Mouse (Mus musculus): ENCODE data around the gene Olfr26. TPM values are rescaled to one million over a fixed set of nuclear protein-coding genes. Genes with fewer than 3 reads are reported as not detected.
"Not testable (repeated sequence)": the region's sequence is repeated elsewhere in the genome, so short reads cannot be mapped to it uniquely, and the experiment has no call there.

Olfr26 gene
- not detected in 2 replicates for polyA plus RNA-seq (2012; rRNA removed)

DNA sequence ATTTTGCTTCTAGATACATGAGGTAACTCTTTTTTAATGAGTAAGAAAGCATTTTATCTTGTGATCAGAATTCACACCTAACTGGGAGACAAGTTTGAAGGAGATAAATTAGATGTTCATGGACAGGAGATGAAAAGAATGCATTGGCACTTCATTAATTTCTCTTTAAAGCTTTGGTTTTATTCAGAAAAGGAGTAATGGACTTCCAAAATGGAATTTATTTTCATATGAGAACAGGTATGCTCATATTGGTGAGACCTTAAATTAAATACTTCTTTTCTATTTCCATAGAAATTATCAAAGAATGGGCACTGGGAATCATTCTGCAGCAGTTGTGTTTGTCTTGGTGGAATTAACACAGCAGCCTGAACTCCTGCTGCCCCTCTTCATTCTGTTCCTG, at the start of gene Olfr26:
TSS of gene Olfr26 (plus strand) at position 301 of the 400 bp plus-strand sequence.
- TF ChIP-seq CTCF (IDR thresholded peaks at IDR 0.05; ENCODE audit: extremely low read depth, insufficient read depth, insufficient read length, insufficient replicate concordance) (no peak), POLR2A (IDR thresholded peaks at IDR 0.05; ENCODE audit: low read depth, low read length) (no peak)
- H3K4me3 ChIP-seq (ENCODE audit: extremely low read depth, insufficient read depth, insufficient read length), result no peak within 1 kb of the TSS

DNA sequence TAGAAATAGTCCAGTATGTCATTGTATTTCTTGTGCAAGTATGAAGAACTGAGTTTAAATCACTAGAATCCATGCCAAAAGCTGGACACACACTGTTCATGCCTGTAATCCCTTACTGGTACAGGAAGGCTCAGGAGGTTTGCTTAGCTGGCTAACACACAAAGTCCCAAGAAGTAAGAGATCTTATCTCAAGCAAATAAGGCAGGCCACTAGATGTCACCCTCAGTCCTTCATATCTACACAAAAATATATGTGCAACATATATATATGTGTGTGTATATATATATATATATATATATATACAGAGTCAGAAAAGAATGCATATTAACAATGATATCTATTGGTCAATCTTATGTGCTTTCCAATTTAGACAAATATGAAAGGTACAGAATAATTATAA, 49.2 kb upstream of the Olfr26 start:
- H3K27me3 ChIP-seq (ENCODE audit: control insufficient read depth, insufficient read depth, low read length), result no peaks in the 10 kb centered on the region
- H3K4me1 ChIP-seq (ENCODE audit: control insufficient read depth, insufficient read depth, insufficient read length), result no peaks in the 10 kb centered on the region
- no peak overlapping the region for H3K27ac ChIP-seq (ENCODE audit: insufficient read depth, low read length)
- TF ChIP-seq CTCF (IDR thresholded peaks at IDR 0.05; ENCODE audit: extremely low read depth, insufficient read depth, insufficient read length, insufficient replicate concordance), result no peak
- no peak for TF ChIP-seq POLR2A (IDR thresholded peaks at IDR 0.05; ENCODE audit: low read depth, low read length)
- no peak overlapping the region for H3K4me3 ChIP-seq (ENCODE audit: extremely low read depth, insufficient read depth, insufficient read length)
- no peaks in the 10 kb centered on the region for H3K36me3 ChIP-seq (ENCODE audit: control insufficient read depth, insufficient read depth, low read length)
- DNase-seq (ENCODE audit: low read depth in 1 of 2, low spot score in 2 of 2), result no peak

More for the DNA sequence above, at the start of gene Olfr26:
- DNase-seq (ENCODE audit: low read depth in 1 of 2, low spot score in 2 of 2), result no peak
- Histone ChIP-seq H3K36me3 (ENCODE audit: control insufficient read depth, insufficient read depth, low read length) (no peaks in the 10 kb centered on the region), H3K4me1 (ENCODE audit: control insufficient read depth, insufficient read depth, insufficient read length) (no peaks in the 10 kb centered on the region), H3K27me3 (ENCODE audit: control insufficient read depth, insufficient read depth, low read length) (no peaks in the 10 kb centered on the region), H3K27ac (ENCODE audit: insufficient read depth, low read length) (no peak within 1 kb of the TSS)

DNA sequence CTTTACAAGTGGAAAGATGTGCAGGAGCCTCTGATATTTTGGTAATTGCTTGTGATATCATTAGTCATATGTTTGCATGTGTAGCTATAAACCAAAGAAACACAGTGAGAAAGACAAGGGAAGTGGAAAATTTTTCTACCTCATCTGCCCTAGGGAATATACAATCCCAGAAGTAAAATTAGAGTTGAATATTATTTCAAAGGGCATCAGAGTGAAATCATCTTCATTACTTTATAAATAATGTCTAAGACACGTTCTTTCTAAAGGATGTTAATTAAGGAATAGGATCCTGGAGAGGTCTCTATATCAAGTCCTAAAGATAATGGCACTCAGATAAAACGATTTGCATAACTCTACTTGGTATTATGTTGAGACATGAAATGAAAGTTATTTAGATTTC, 40.5 kb upstream of the Olfr26 start, which contains the start of gene Olfr922:
TSS of gene Olfr922 (plus strand) at position 301 of the 400 bp plus-strand sequence.
- Histone ChIP-seq H3K36me3 (ENCODE audit: control insufficient read depth, insufficient read depth, low read length) (no peaks in the 10 kb centered on the region), H3K27me3 (ENCODE audit: control insufficient read depth, insufficient read depth, low read length) (no peaks in the 10 kb centered on the region), H3K4me3 (ENCODE audit: extremely low read depth, insufficient read depth, insufficient read length) (no peak within 1 kb of the TSS), H3K27ac (ENCODE audit: insufficient read depth, low read length) (no peak within 1 kb of the TSS), H3K4me1 (ENCODE audit: control insufficient read depth, insufficient read depth, insufficient read length) (no peaks in the 10 kb centered on the region)
- DNase-seq (ENCODE audit: low read depth in 1 of 2, low spot score in 2 of 2), result no peak
- TF ChIP-seq CTCF (IDR thresholded peaks at IDR 0.05; ENCODE audit: extremely low read depth, insufficient read depth, insufficient read length, insufficient replicate concordance), result no peak
- TF ChIP-seq POLR2A (IDR thresholded peaks at IDR 0.05; ENCODE audit: low read depth, low read length), result no peak
- 67% methylated on average over 2 of the region's 2 CpGs for WGBS

DNA sequence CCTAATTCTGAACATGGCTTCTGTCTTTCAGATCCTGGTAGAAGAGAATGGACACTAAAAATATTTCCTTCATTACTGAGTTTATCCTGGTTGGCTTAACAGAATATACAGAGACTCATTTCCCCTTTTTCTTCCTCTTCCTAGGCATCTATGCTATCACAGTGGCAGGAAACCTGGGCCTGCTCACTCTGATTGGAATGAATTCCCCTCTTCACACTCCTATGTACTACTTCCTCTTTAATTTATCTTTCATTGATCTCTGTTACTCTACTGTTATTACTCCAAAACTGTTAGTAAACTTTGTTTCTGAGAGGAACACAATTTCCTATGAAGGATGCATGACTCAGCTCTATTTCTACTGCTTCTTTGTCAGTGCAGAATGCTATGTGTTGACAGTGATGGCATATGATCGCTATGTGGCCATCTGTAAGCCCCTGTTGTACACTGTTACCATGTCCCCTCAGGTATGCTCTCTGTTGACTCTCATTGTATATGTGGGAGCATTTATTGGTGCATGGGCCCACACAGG, 39.3 kb upstream of the Olfr26 start:
- no peaks in the 10 kb centered on the region for H3K27me3 ChIP-seq (ENCODE audit: control insufficient read depth, insufficient read depth, low read length)
- H3K36me3 ChIP-seq (ENCODE audit: control insufficient read depth, insufficient read depth, low read length), result no peaks in the 10 kb centered on the region
- 79% methylated on average over 1 of the region's 1 CpGs for WGBS
- H3K4me3 ChIP-seq (ENCODE audit: extremely low read depth, insufficient read depth, insufficient read length), result no peak overlapping the region
- no peak for DNase-seq (ENCODE audit: low read depth in 1 of 2, low spot score in 2 of 2)
- TF ChIP-seq CTCF (IDR thresholded peaks at IDR 0.05; ENCODE audit: extremely low read depth, insufficient read depth, insufficient read length, insufficient replicate concordance) (no peak), POLR2A (IDR thresholded peaks at IDR 0.05; ENCODE audit: low read depth, low read length) (no peak)
- no peaks in the 10 kb centered on the region for H3K4me1 ChIP-seq (ENCODE audit: control insufficient read depth, insufficient read depth, insufficient read length)
- H3K27ac ChIP-seq (ENCODE audit: insufficient read depth, low read length), result no peak overlapping the region

DNA sequence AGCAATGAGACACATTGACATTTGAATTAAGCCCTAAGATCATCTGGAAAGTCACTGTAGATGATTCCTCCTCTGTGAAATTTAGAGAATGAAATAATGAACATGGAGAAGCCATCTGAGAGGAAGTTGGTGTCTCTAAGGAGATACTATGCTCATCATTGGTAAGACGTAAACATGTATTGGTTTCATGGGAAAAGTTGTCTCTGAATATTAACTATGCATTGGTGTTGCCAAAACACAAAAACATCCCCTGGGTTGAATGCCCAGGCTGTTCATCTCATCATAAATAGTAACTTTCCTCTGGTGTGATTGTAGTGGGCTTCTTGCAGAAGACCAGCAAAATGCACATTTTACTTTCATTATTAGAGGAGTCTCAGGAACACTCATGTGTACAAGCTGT, 28.6 kb upstream of the Olfr26 start, which contains the start of gene Olfr923:
TSS of gene Olfr923 (plus strand) at position 301 of the 400 bp plus-strand sequence.
- no peaks in the 10 kb centered on the region for H3K36me3 ChIP-seq (ENCODE audit: control insufficient read depth, insufficient read depth, low read length)
- no peak for TF ChIP-seq POLR2A (IDR thresholded peaks at IDR 0.05; ENCODE audit: low read depth, low read length)
- TF ChIP-seq CTCF (IDR thresholded peaks at IDR 0.05; ENCODE audit: extremely low read depth, insufficient read depth, insufficient read length, insufficient replicate concordance), result no peak
- no peaks in the 10 kb centered on the region for H3K4me1 ChIP-seq (ENCODE audit: control insufficient read depth, insufficient read depth, insufficient read length)
- 89% methylated on average over 1 of the region's 1 CpGs for WGBS
- H3K27ac ChIP-seq (ENCODE audit: insufficient read depth, low read length), result no peak within 1 kb of the TSS
- no peak within 1 kb of the TSS for H3K4me3 ChIP-seq (ENCODE audit: extremely low read depth, insufficient read depth, insufficient read length)
- DNase-seq (ENCODE audit: low read depth in 1 of 2, low spot score in 2 of 2), result no peak
- no peaks in the 10 kb centered on the region for H3K27me3 ChIP-seq (ENCODE audit: control insufficient read depth, insufficient read depth, low read length)

DNA sequence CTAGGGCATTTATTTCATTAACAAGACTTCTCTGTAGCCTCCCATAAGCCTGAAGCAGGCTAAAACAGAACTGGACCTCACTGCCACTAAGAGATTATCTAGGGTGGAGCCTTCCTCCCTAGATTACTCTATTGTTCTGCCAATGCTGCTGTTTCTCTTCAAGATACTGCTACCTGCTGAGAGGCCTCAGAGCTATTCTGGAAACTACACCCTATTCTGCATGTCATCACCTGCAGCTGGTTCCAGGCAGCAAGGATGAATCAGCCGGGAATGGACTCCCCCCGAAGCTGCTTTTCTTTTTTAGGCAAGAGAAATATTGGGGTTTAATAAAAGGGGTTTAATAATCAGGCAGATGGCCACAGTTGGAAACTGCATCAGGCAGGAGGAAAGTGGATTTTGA, 21.8 kb upstream of the Olfr26 start:
- no peak for TF ChIP-seq CTCF (IDR thresholded peaks at IDR 0.05; ENCODE audit: extremely low read depth, insufficient read depth, insufficient read length, insufficient replicate concordance)
- no peak for TF ChIP-seq POLR2A (IDR thresholded peaks at IDR 0.05; ENCODE audit: low read depth, low read length)
- WGBS, result 85% methylated on average over 2 of the region's 2 CpGs
- no peaks in the 10 kb centered on the region for H3K27me3 ChIP-seq (ENCODE audit: control insufficient read depth, insufficient read depth, low read length)
- no peaks in the 10 kb centered on the region for H3K4me1 ChIP-seq (ENCODE audit: control insufficient read depth, insufficient read depth, insufficient read length)
- H3K27ac ChIP-seq (ENCODE audit: insufficient read depth, low read length), result no peak overlapping the region
- H3K4me3 ChIP-seq (ENCODE audit: extremely low read depth, insufficient read depth, insufficient read length), result no peak overlapping the region
- DNase-seq (ENCODE audit: low read depth in 1 of 2, low spot score in 2 of 2), result no peak
- no peaks in the 10 kb centered on the region for H3K36me3 ChIP-seq (ENCODE audit: control insufficient read depth, insufficient read depth, low read length)

DNA sequence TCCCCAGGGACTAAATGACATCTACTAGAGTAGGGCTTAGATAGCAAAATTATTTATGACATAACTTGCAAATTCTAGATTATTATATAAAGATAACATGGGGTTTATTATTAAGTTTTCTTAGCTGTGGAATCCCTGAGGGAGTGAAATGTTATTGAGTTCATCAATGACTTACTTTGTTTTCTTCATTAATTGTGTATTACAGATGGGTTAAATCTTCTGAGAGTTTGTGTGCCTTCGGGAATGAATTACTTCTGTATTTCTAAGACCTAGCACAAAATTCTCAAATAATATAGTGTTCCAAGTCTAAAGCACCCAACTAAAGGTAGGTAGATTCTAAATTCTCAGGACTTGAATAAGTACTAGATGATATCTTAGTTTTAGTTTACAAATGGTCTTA, 10.7 kb upstream of the Olfr26 start, which contains the start of gene Olfr924:
TSS of gene Olfr924 (plus strand) at position 301 of the 400 bp plus-strand sequence.
- 92% methylated on average over 1 of the region's 1 CpGs for WGBS
- Histone ChIP-seq H3K36me3 (ENCODE audit: control insufficient read depth, insufficient read depth, low read length) (no peaks in the 10 kb centered on the region), H3K27ac (ENCODE audit: insufficient read depth, low read length) (no peak within 1 kb of the TSS), H3K4me3 (ENCODE audit: extremely low read depth, insufficient read depth, insufficient read length) (no peak within 1 kb of the TSS), H3K4me1 (ENCODE audit: control insufficient read depth, insufficient read depth, insufficient read length) (no peaks in the 10 kb centered on the region), H3K27me3 (ENCODE audit: control insufficient read depth, insufficient read depth, low read length) (no peaks in the 10 kb centered on the region)
- no peak for TF ChIP-seq CTCF (IDR thresholded peaks at IDR 0.05; ENCODE audit: extremely low read depth, insufficient read depth, insufficient read length, insufficient replicate concordance)
- no peak for TF ChIP-seq POLR2A (IDR thresholded peaks at IDR 0.05; ENCODE audit: low read depth, low read length)
- DNase-seq (ENCODE audit: low read depth in 1 of 2, low spot score in 2 of 2), result no peak

DNA sequence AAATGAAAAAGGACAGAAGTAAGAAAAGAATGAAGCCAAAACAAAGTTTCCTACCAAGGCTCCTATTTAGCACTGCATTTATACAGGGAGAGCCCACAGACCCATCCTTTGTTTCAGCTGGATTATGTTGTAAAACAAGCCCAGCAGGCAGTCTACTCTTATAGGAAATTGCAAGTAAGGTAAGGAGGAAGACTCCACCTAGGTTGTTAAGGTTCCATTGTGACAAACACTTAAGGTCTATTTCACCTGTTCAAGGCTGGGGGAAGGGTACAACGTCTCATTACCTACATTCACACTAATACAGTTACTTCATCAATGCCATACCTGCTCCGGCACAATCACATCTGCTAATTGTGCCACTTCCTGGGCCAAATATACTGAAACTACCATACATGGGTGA, 20.0 kb downstream of the Olfr26 start:
- not testable (repeated sequence) for H3K27ac ChIP-seq (ENCODE audit: insufficient read depth, low read length); DNase-seq (ENCODE audit: low read depth in 1 of 2, low spot score in 2 of 2); H3K36me3 ChIP-seq (ENCODE audit: control insufficient read depth, insufficient read depth, low read length); H3K4me1 ChIP-seq (ENCODE audit: control insufficient read depth, insufficient read depth, insufficient read length); H3K27me3 ChIP-seq (ENCODE audit: control insufficient read depth, insufficient read depth, low read length); H3K4me3 ChIP-seq (ENCODE audit: extremely low read depth, insufficient read depth, insufficient read length)
- 58% methylated on average over 2 of the region's 2 CpGs for WGBS

Measured in spleen, adult 2 months (tissue).